Mouse (Mus musculus): ENCODE data around the gene Cd2ap. TPM values are rescaled to one million over a fixed set of nuclear protein-coding genes. Genes with fewer than 3 reads are reported as not detected.
"Not testable (repeated sequence)": the region's sequence is repeated elsewhere in the genome, so short reads cannot be mapped to it uniquely, and the experiment has no call there.

Cd2ap gene
- polyA plus RNA-seq, 1 experiment from 2014 or later, result 20.7 TPM

GRCm38 (mm10) chr17:42908136-42908535 lies 31.7 kb upstream of the Cd2ap start:
- no peak overlapping the region for H3K9ac ChIP-seq (ENCODE audit: low read depth, low read length)
- no peaks in the 10 kb centered on the region for H3K4me1 ChIP-seq (ENCODE audit: control insufficient read depth, insufficient read depth, low read length)
- H3K36me3 ChIP-seq (ENCODE audit: control insufficient read depth, insufficient read depth, low read length), result no peaks in the 10 kb centered on the region
- no peak for ATAC-seq (replicated peaks; ENCODE audit: insufficient number of reproducible peaks, low FRiP score, low TSS enrichment)
- H3K4me2 ChIP-seq, result no peak overlapping the region
- no peaks in the 10 kb centered on the region for H3K9me3 ChIP-seq (replicated peaks; ENCODE audit: control insufficient read depth, low read length)
- no peak overlapping the region for H3K27ac ChIP-seq (ENCODE audit: low read depth, low read length)
- WGBS (ENCODE audit: insufficient replicate concordance), result 81% methylated on average over 3 of the region's 3 CpGs
- H3K27me3 ChIP-seq (ENCODE audit: control insufficient read depth, insufficient read depth, low read length), result no peaks in the 10 kb centered on the region
- no peak overlapping the region for H3K4me3 ChIP-seq (ENCODE audit: low read depth, low read length)

- H3K4me1 ChIP-seq (ENCODE audit: control insufficient read depth, insufficient read depth, low read length); H3K36me3 ChIP-seq (ENCODE audit: control insufficient read depth, insufficient read depth, low read length); H3K9ac ChIP-seq (ENCODE audit: low read depth, low read length); H3K4me3 ChIP-seq (ENCODE audit: low read depth, low read length); H3K27me3 ChIP-seq (ENCODE audit: control insufficient read depth, insufficient read depth, low read length); H3K4me2 ChIP-seq; ATAC-seq (replicated peaks; ENCODE audit: insufficient number of reproducible peaks, low FRiP score, low TSS enrichment); H3K9me3 ChIP-seq (replicated peaks; ENCODE audit: control insufficient read depth, low read length); H3K27ac ChIP-seq (ENCODE audit: low read depth, low read length): not testable (repeated sequence)
- WGBS (ENCODE audit: insufficient replicate concordance), result 77% methylated on average over 1 of the region's 1 CpGs
Measured at GRCm38 (mm10) chr17:42906456-42906855, 30.0 kb upstream of the Cd2ap start.

GRCm38 (mm10) chr17:42905919-42906318 lies 29.5 kb upstream of the Cd2ap start:
- no peaks in the 10 kb centered on the region for H3K27me3 ChIP-seq (ENCODE audit: control insufficient read depth, insufficient read depth, low read length)
- no peak overlapping the region for H3K27ac ChIP-seq (ENCODE audit: low read depth, low read length)
- no peak overlapping the region for H3K9ac ChIP-seq (ENCODE audit: low read depth, low read length)
- WGBS (ENCODE audit: insufficient replicate concordance), result 81% methylated on average over 6 of the region's 6 CpGs
- no peaks in the 10 kb centered on the region for H3K36me3 ChIP-seq (ENCODE audit: control insufficient read depth, insufficient read depth, low read length)
- H3K9me3 ChIP-seq (replicated peaks; ENCODE audit: control insufficient read depth, low read length), result no peaks in the 10 kb centered on the region
- H3K4me3 ChIP-seq (ENCODE audit: low read depth, low read length), result no peak overlapping the region
- no peak for ATAC-seq (replicated peaks; ENCODE audit: insufficient number of reproducible peaks, low FRiP score, low TSS enrichment)
- H3K4me1 ChIP-seq (ENCODE audit: control insufficient read depth, insufficient read depth, low read length), result no peaks in the 10 kb centered on the region
- H3K4me2 ChIP-seq, result no peak overlapping the region

- no peaks in the 10 kb centered on the region for H3K4me1 ChIP-seq (ENCODE audit: control insufficient read depth, insufficient read depth, low read length)
- H3K9ac ChIP-seq (ENCODE audit: low read depth, low read length), result no peak overlapping the region
- no peak overlapping the region for H3K4me3 ChIP-seq (ENCODE audit: low read depth, low read length)
- 55% methylated on average over 2 of the region's 2 CpGs for WGBS (ENCODE audit: insufficient replicate concordance)
- H3K27me3 ChIP-seq (ENCODE audit: control insufficient read depth, insufficient read depth, low read length), result no peaks in the 10 kb centered on the region
- no peak for ATAC-seq (replicated peaks; ENCODE audit: insufficient number of reproducible peaks, low FRiP score, low TSS enrichment)
- H3K9me3 ChIP-seq (replicated peaks; ENCODE audit: control insufficient read depth, low read length), result no peaks in the 10 kb centered on the region
- no peak overlapping the region for H3K4me2 ChIP-seq
- no peak overlapping the region for H3K27ac ChIP-seq (ENCODE audit: low read depth, low read length)
- H3K36me3 ChIP-seq (ENCODE audit: control insufficient read depth, insufficient read depth, low read length), result no peaks in the 10 kb centered on the region
Measured at GRCm38 (mm10) chr17:42900795-42901194, 24.3 kb upstream of the Cd2ap start.

GRCm38 (mm10) chr17:42887282-42887707 lies 10.8 kb upstream of the Cd2ap start:
- Histone ChIP-seq H3K27ac (ENCODE audit: low read depth, low read length) (no peak overlapping the region), H3K9me3 (replicated peaks; ENCODE audit: control insufficient read depth, low read length) (no peaks in the 10 kb centered on the region), H3K4me3 (ENCODE audit: low read depth, low read length) (no peak overlapping the region), H3K27me3 (ENCODE audit: control insufficient read depth, insufficient read depth, low read length) (no peaks in the 10 kb centered on the region), H3K36me3 (ENCODE audit: control insufficient read depth, insufficient read depth, low read length) (no peaks in the 10 kb centered on the region), H3K4me1 (ENCODE audit: control insufficient read depth, insufficient read depth, low read length) (peaks cover 15% of the 10 kb centered on the region), H3K4me2 (no peak overlapping the region), H3K9ac (ENCODE audit: low read depth, low read length) (no peak overlapping the region)
- no peak for ATAC-seq (replicated peaks; ENCODE audit: insufficient number of reproducible peaks, low FRiP score, low TSS enrichment)
- WGBS (ENCODE audit: insufficient replicate concordance), result 84% methylated on average over 4 of the region's 4 CpGs

GRCm38 (mm10) chr17:42885091-42885501 lies 8.6 kb upstream of the Cd2ap start:
- Histone ChIP-seq H3K9me3 (replicated peaks; ENCODE audit: control insufficient read depth, low read length) (no peaks in the 10 kb centered on the region), H3K4me1 (ENCODE audit: control insufficient read depth, insufficient read depth, low read length) (peaks cover 15% of the 10 kb centered on the region), H3K9ac (ENCODE audit: low read depth, low read length) (no peak overlapping the region), H3K36me3 (ENCODE audit: control insufficient read depth, insufficient read depth, low read length) (no peaks in the 10 kb centered on the region), H3K27me3 (ENCODE audit: control insufficient read depth, insufficient read depth, low read length) (no peaks in the 10 kb centered on the region), H3K27ac (ENCODE audit: low read depth, low read length) (peak overlapping the region; percentile 79), H3K4me3 (ENCODE audit: low read depth, low read length) (no peak overlapping the region), H3K4me2 (0 out of 2 replicates have a peak overlapping the region, but pooled peaks have one; percentile 35)
- 26% methylated on average over 7 of the region's 7 CpGs for WGBS (ENCODE audit: insufficient replicate concordance)
- ATAC-seq (replicated peaks; ENCODE audit: insufficient number of reproducible peaks, low FRiP score, low TSS enrichment), result peak; percentile 74

- Histone ChIP-seq H3K9ac (ENCODE audit: low read depth, low read length) (no peak overlapping the region), H3K27me3 (ENCODE audit: control insufficient read depth, insufficient read depth, low read length) (no peaks in the 10 kb centered on the region), H3K9me3 (replicated peaks; ENCODE audit: control insufficient read depth, low read length) (no peaks in the 10 kb centered on the region), H3K36me3 (ENCODE audit: control insufficient read depth, insufficient read depth, low read length) (no peaks in the 10 kb centered on the region), H3K27ac (ENCODE audit: low read depth, low read length) (peak overlapping the region; percentile 79; the same call in 1 of the 2 replicates), H3K4me3 (ENCODE audit: low read depth, low read length) (no peak overlapping the region), H3K4me2 (no peak overlapping the region), H3K4me1 (ENCODE audit: control insufficient read depth, insufficient read depth, low read length) (peaks cover 15% of the 10 kb centered on the region)
- 9% methylated on average over 4 of the region's 4 CpGs for WGBS (ENCODE audit: insufficient replicate concordance)
- 0 out of 2 replicates have a peak, but pooled peaks have one; percentile 27 for ATAC-seq (replicated peaks; ENCODE audit: insufficient number of reproducible peaks, low FRiP score, low TSS enrichment)
Measured at GRCm38 (mm10) chr17:42884382-42884781, 7.9 kb upstream of the Cd2ap start.

GRCm38 (mm10) chr17:42883769-42884168 lies 7.3 kb upstream of the Cd2ap start:
- Histone ChIP-seq H3K9ac (ENCODE audit: low read depth, low read length) (no peak overlapping the region), H3K27me3 (ENCODE audit: control insufficient read depth, insufficient read depth, low read length) (no peaks in the 10 kb centered on the region), H3K9me3 (replicated peaks; ENCODE audit: control insufficient read depth, low read length) (no peaks in the 10 kb centered on the region), H3K36me3 (ENCODE audit: control insufficient read depth, insufficient read depth, low read length) (no peaks in the 10 kb centered on the region), H3K4me3 (ENCODE audit: low read depth, low read length) (no peak overlapping the region), H3K27ac (ENCODE audit: low read depth, low read length) (peak overlapping the region; percentile 50), H3K4me1 (ENCODE audit: control insufficient read depth, insufficient read depth, low read length) (peaks cover 15% of the 10 kb centered on the region), H3K4me2 (peak overlapping the region; percentile 35)
- peak; percentile 33; the same call in 1 of the 2 replicates for ATAC-seq (replicated peaks; ENCODE audit: insufficient number of reproducible peaks, low FRiP score, low TSS enrichment)
- 78% methylated on average over 8 of the region's 8 CpGs for WGBS (ENCODE audit: insufficient replicate concordance)

GRCm38 (mm10) chr17:42883315-42883714 lies 6.8 kb upstream of the Cd2ap start:
- Histone ChIP-seq H3K9ac (ENCODE audit: low read depth, low read length) (no peak overlapping the region), H3K27ac (ENCODE audit: low read depth, low read length) (peak overlapping the region; percentile 2; the same call in 1 of the 2 replicates), H3K4me2 (peak overlapping the region; percentile 35), H3K27me3 (ENCODE audit: control insufficient read depth, insufficient read depth, low read length) (no peaks in the 10 kb centered on the region), H3K4me1 (ENCODE audit: control insufficient read depth, insufficient read depth, low read length) (peaks cover 15% of the 10 kb centered on the region), H3K4me3 (ENCODE audit: low read depth, low read length) (no peak overlapping the region), H3K36me3 (ENCODE audit: control insufficient read depth, insufficient read depth, low read length) (no peaks in the 10 kb centered on the region), H3K9me3 (replicated peaks; ENCODE audit: control insufficient read depth, low read length) (no peaks in the 10 kb centered on the region)
- WGBS (ENCODE audit: insufficient replicate concordance), result 46% methylated on average over 9 of the region's 9 CpGs
- ATAC-seq (replicated peaks; ENCODE audit: insufficient number of reproducible peaks, low FRiP score, low TSS enrichment), result 0 out of 2 replicates have a peak, but pooled peaks have one; percentile 54
